In genomic region chr19:19285864-19286263, GRCm38 (mm10) we compare ENCODE assay signal across 8 mouse cellular contexts.
DNase-seq lines count a peak whose midpoint lies in the region; ATAC-seq lines count a peak whose summit lies in the region.
"Not testable (repeated sequence)": the region's sequence is repeated elsewhere in the genome, so short reads cannot be mapped to it uniquely, and the experiment has no call there.

No protein-coding gene starts in this region.

- not testable (repeated sequence) for H3K9ac ChIP-seq in hindbrain, embryonic 11.5 days (ENCODE audit: low read depth, low read length); hindbrain, embryonic 12.5 days; hindbrain, embryonic 13.5 days; limb, embryonic 11.5 days (ENCODE audit: low read length); limb, embryonic 13.5 days; midbrain, embryonic 12.5 days (replicated peaks); midbrain, embryonic 14.5 days (replicated peaks; ENCODE audit: low read length); neural tube, embryonic 11.5 days (ENCODE audit: low read length)

- DNase-seq in hindbrain, embryonic 11.5 days (ENCODE audit: low spot score); limb, embryonic 11.5 days (ENCODE audit: low spot score); midbrain, embryonic 14.5 days; neural tube, embryonic 11.5 days (ENCODE audit: low spot score): not testable (repeated sequence)

- ATAC-seq in hindbrain, embryonic 11.5 days (ENCODE audit: low FRiP score), result 0 out of 2 replicates have a peak, but pooled peaks have one; percentile 68
- ATAC-seq in hindbrain, embryonic 12.5 days (ENCODE audit: low FRiP score), result 0 out of 2 replicates have a peak, but pooled peaks have one; percentile 54
- ATAC-seq in hindbrain, embryonic 13.5 days (ENCODE audit: low FRiP score), result 0 out of 2 replicates have a peak, but pooled peaks have one; percentile 73
- ATAC-seq in limb, embryonic 11.5 days (ENCODE audit: insufficient number of reproducible peaks, low FRiP score, low TSS enrichment, low read depth), result peak; percentile 77; the same call in 1 of the 2 replicates
- ATAC-seq in limb, embryonic 13.5 days (ENCODE audit: low FRiP score, low read depth), result peak; percentile 54; the same call in 1 of the 2 replicates
- ATAC-seq in midbrain, embryonic 12.5 days (ENCODE audit: low FRiP score, low read depth), result peak; percentile 62; the same call in 1 of the 2 replicates
- peak; percentile 50; the same call in 1 of the 2 replicates for ATAC-seq in midbrain, embryonic 14.5 days (ENCODE audit: low FRiP score, low TSS enrichment)
- peak; percentile 77 for ATAC-seq in neural tube, embryonic 11.5 days (ENCODE audit: insufficient read depth, low FRiP score, low TSS enrichment)

- not testable (repeated sequence) for H3K27ac ChIP-seq in hindbrain, embryonic 11.5 days (ENCODE audit: low read depth, low read length); hindbrain, embryonic 12.5 days; hindbrain, embryonic 13.5 days; limb, embryonic 11.5 days (replicated peaks; ENCODE audit: low read depth, low read length); limb, embryonic 13.5 days; midbrain, embryonic 12.5 days (replicated peaks); midbrain, embryonic 14.5 days (replicated peaks; ENCODE audit: low read depth, low read length); neural tube, embryonic 11.5 days (ENCODE audit: low read depth, low read length)

- not testable (repeated sequence) for H3K36me3 ChIP-seq in hindbrain, embryonic 11.5 days (ENCODE audit: control insufficient read depth, insufficient read depth, low read length); hindbrain, embryonic 12.5 days; hindbrain, embryonic 13.5 days; limb, embryonic 11.5 days (ENCODE audit: control insufficient read depth, insufficient read depth, low read length); limb, embryonic 13.5 days; midbrain, embryonic 12.5 days; midbrain, embryonic 14.5 days (ENCODE audit: control insufficient read depth, insufficient read depth, low read length); neural tube, embryonic 11.5 days (ENCODE audit: control insufficient read depth, insufficient read depth, low read length)

- not testable (repeated sequence) for H3K4me3 ChIP-seq in hindbrain, embryonic 11.5 days (ENCODE audit: low read depth, low read length); hindbrain, embryonic 12.5 days; hindbrain, embryonic 13.5 days; limb, embryonic 11.5 days (ENCODE audit: low read depth, low read length); limb, embryonic 13.5 days; midbrain, embryonic 12.5 days; midbrain, embryonic 14.5 days (replicated peaks; ENCODE audit: low read depth, low read length); neural tube, embryonic 11.5 days (ENCODE audit: low read depth, low read length)

- not testable (repeated sequence) for H3K9me3 ChIP-seq in hindbrain, embryonic 11.5 days (ENCODE audit: control insufficient read depth, low read length); hindbrain, embryonic 12.5 days (replicated peaks); hindbrain, embryonic 13.5 days; limb, embryonic 11.5 days (ENCODE audit: control insufficient read depth, low read length); limb, embryonic 13.5 days; midbrain, embryonic 12.5 days; midbrain, embryonic 14.5 days (ENCODE audit: control insufficient read depth, low read length); neural tube, embryonic 11.5 days (ENCODE audit: control insufficient read depth, low read length)

- 87% methylated on average over 3 of the region's 3 CpGs for WGBS in hindbrain, embryonic 11.5 days
- WGBS in hindbrain, embryonic 12.5 days, result 91% methylated on average over 3 of the region's 3 CpGs
- 96% methylated on average over 3 of the region's 3 CpGs for WGBS in hindbrain, embryonic 13.5 days
- WGBS in limb, embryonic 11.5 days, result 87% methylated on average over 3 of the region's 3 CpGs
- 77% methylated on average over 3 of the region's 3 CpGs for WGBS in limb, embryonic 13.5 days
- WGBS in midbrain, embryonic 12.5 days, result 89% methylated on average over 3 of the region's 3 CpGs
- 94% methylated on average over 3 of the region's 3 CpGs for WGBS in midbrain, embryonic 14.5 days
- WGBS in neural tube, embryonic 11.5 days, result 85% methylated on average over 3 of the region's 3 CpGs

- H3K4me1 ChIP-seq in hindbrain, embryonic 11.5 days (replicated peaks; ENCODE audit: control insufficient read depth, insufficient read depth, low read length); hindbrain, embryonic 12.5 days; hindbrain, embryonic 13.5 days (replicated peaks); limb, embryonic 11.5 days (ENCODE audit: control insufficient read depth, insufficient read depth, low read length); limb, embryonic 13.5 days; midbrain, embryonic 12.5 days; midbrain, embryonic 14.5 days (ENCODE audit: control insufficient read depth, insufficient read depth, low read length); neural tube, embryonic 11.5 days (ENCODE audit: control insufficient read depth, insufficient read depth, low read length): not testable (repeated sequence)

- H3K27me3 ChIP-seq in hindbrain, embryonic 11.5 days (ENCODE audit: control insufficient read depth, insufficient read depth, low read length); hindbrain, embryonic 12.5 days; hindbrain, embryonic 13.5 days; limb, embryonic 11.5 days (ENCODE audit: control insufficient read depth, insufficient read depth, low read length); limb, embryonic 13.5 days; midbrain, embryonic 12.5 days; midbrain, embryonic 14.5 days (ENCODE audit: control insufficient read depth, insufficient read depth, low read length); neural tube, embryonic 11.5 days (ENCODE audit: control insufficient read depth, insufficient read depth, low read length): not testable (repeated sequence)

- not testable (repeated sequence) for H3K4me2 ChIP-seq in hindbrain, embryonic 11.5 days (replicated peaks; ENCODE audit: low read depth, low read length); hindbrain, embryonic 12.5 days (replicated peaks); hindbrain, embryonic 13.5 days; limb, embryonic 11.5 days (ENCODE audit: low read depth, severe bottlenecking); limb, embryonic 13.5 days (replicated peaks); midbrain, embryonic 12.5 days (replicated peaks); midbrain, embryonic 14.5 days (ENCODE audit: low read length); neural tube, embryonic 11.5 days (ENCODE audit: low read depth)
